Mouse (Mus musculus): ENCODE results near the gene Tdrd12.

Gene Tdrd12

GRCm38 (mm10) chr7:35447996-35448846, 89.3 kb downstream of the Tdrd12 start, which contains the start of gene Slc7a9:
Gene Slc7a9, plus strand, starts transcription at chr7:35448796.
- peak; percentile 19 for DNase-seq

GRCm38 (mm10) chr7:35447501-35447900, 90.0 kb downstream of the Tdrd12 start:
- no peak for DNase-seq

DNA sequence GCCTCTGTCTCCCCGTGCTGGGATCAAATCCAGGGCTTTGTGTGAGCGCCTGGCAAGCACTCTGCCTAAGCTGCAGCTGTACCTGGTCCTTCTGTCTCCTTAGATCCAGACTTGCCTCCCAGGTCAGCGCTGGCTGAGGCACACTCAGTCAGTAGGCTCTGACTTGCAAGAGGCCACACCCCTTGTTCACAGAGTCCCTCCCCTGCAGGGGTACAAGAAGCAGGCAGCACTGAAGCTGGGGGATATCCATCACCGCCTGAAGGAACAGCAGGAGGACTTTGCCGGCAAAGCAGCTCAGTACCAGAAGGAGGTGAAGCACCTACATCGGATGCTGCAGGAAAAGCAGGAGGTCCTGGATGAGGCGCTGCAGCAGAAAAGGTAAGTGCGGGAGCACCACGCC, 102.3 kb downstream of the Tdrd12 start:
- DNase-seq: no peak

GRCm38 (mm10) chr7:35428146-35428545, 109.4 kb downstream of the Tdrd12 start:
- no peak for DNase-seq

GRCm38 (mm10) chr7:35423071-35423470, 114.5 kb downstream of the Tdrd12 start:
- DNase-seq: no peak
